In genomic region chr11:94928820-94929219, GRCm38 (mm10) we compare ENCODE assay signal across 10 mouse cellular contexts. TPM values are rescaled to one million over a fixed set of nuclear protein-coding genes. Genes with fewer than 3 reads are reported as not detected.
A peak's percentile ranks its signal among the peaks of the same experiment; 100 is the strongest.
DNase-seq lines count a peak whose midpoint lies in the region; ATAC-seq and TF ChIP-seq lines count a peak whose summit lies in the region.
"Had no signal": no experiment of that assay in that cellular context is flagged by ENCODE, and none has a peak within 500 bp of the region (broad histone marks: within the 10 kb centered on the region; RNA-seq: fewer than 3 reads in every experiment).

No protein-coding gene starts in this region.

- no peak overlapping the region for H3K9ac ChIP-seq in stomach, embryonic 15.5 days

- peak overlapping the region; percentile 95 for H3K27ac ChIP-seq in stomach, embryonic 15.5 days

- peak; percentile 62 for DNase-seq in adrenal gland, postnatal 25 days
- peak; percentile 94 for DNase-seq in forelimb bud, embryonic 11.5 days (ENCODE audit: low read depth, low spot score)
- peak; percentile 48 for DNase-seq in large intestine, adult 2 months (ENCODE audit: low read depth, low spot score)

- H3K4me2 ChIP-seq in stomach, embryonic 15.5 days, result peak overlapping the region; percentile 43

- no peaks in the 10 kb centered on the region for H3K36me3 ChIP-seq in C2C12 (ENCODE audit: control insufficient read depth, insufficient read depth)
- H3K36me3 ChIP-seq in stomach, embryonic 15.5 days, result no peaks in the 10 kb centered on the region

- no peaks in the 10 kb centered on the region for H3K79me3 ChIP-seq in C2C12 (ENCODE audit: low read depth)

- H3K27me3 ChIP-seq in C2C12 (ENCODE audit: control insufficient read depth, insufficient read depth, insufficient read length), result no peaks in the 10 kb centered on the region
- H3K27me3 ChIP-seq in stomach, embryonic 15.5 days (replicated peaks), result no peaks in the 10 kb centered on the region

- ATAC-seq in hematopoietic stem cell, adult 5-6 weeks (replicated peaks in 1 of 2; ENCODE audit: insufficient read depth in 1 of 2, low FRiP score in 2 of 2, low TSS enrichment in 1 of 2, low read depth in 1 of 2, poor library complexity in 2 of 2, severe bottlenecking in 2 of 2), result peak; percentile 70 to 76
- peak; percentile 84 for ATAC-seq in megakaryocyte-erythroid progenitor cell, adult 5-6 weeks (replicated peaks; ENCODE audit: low FRiP score, low TSS enrichment, poor library complexity, severe bottlenecking)
- ATAC-seq in stomach, embryonic 15.5 days (ENCODE audit: insufficient read depth, low FRiP score, low read depth), result peak; percentile 91
- no peak for ATAC-seq in erythroblast, adult 5-6 weeks (replicated peaks; ENCODE audit: low FRiP score, poor library complexity, severe bottlenecking)

- peak overlapping the region; percentile 14 for H3ac ChIP-seq in C2C12 (ENCODE audit: control insufficient read depth, insufficient read length, low read depth)

- peaks cover 38% of the 10 kb centered on the region for H3K4me1 ChIP-seq in stomach, embryonic 15.5 days

- H3K79me2 ChIP-seq in C2C12 (ENCODE audit: control insufficient read depth, insufficient read depth), result no peaks in the 10 kb centered on the region

- H3K9me3 ChIP-seq in stomach, embryonic 15.5 days, result no peaks in the 10 kb centered on the region
- H3K9me3 ChIP-seq: megakaryocyte, embryonic 14.5 days had no signal

- WGBS in large intestine, adult 2 months, result 3% methylated on average over 11 of the region's 13 CpGs
- WGBS in stomach, embryonic 15.5 days, result 2% methylated on average over 13 of the region's 13 CpGs

- no peak for TF ChIP-seq CTCF in C2C12 (IDR thresholded peaks at IDR 0.05; ENCODE audit: control insufficient read depth, insufficient read depth, insufficient read length)

- no peak overlapping the region for H3K4me3 ChIP-seq in C2C12 (ENCODE audit: insufficient read depth, poor library complexity, severe bottlenecking)
- H3K4me3 ChIP-seq in stomach, embryonic 15.5 days (replicated peaks), result peak overlapping the region; percentile 12; the same call in 1 of the 2 replicates
- H3K4me3 ChIP-seq: megakaryocyte, embryonic 14.5 days had no signal

TF ChIP-seq in C2C12, 6 proteins besides CTCF, POLR2A, EP300 and RAD21:
- TF ChIP-seq USF1 (IDR thresholded peaks at IDR 0.05; ENCODE audit: low read depth), result no peak
- TF ChIP-seq MAX (IDR thresholded peaks at IDR 0.05), result peak; percentile 24
- no peak for TF ChIP-seq FOSL1 (IDR thresholded peaks at IDR 0.05; ENCODE audit: insufficient read depth, low read length, poor library complexity, severe bottlenecking)
- TF ChIP-seq MYOD1 (IDR thresholded peaks at IDR 0.05; ENCODE audit: control insufficient read depth, insufficient read length, low read depth), result peak; percentile 22
- TF ChIP-seq MYOG (IDR thresholded peaks at IDR 0.05; ENCODE audit: control insufficient read depth, extremely low read depth, insufficient read length), result no peak

RNA-seq across cellular contexts. Expression of gene Col1a1, which starts 7.2 kb away (rescaled TPM):
- polyA plus RNA-seq in C2C12 (2012; fragmentation: generic; extraction: Trizol), result 2.3 TPM
- 74.0 and 116 TPM in 2 replicates for total RNA-seq in adrenal gland, postnatal 25 days (2021)
- not detected in 2 replicates for total RNA-seq in hematopoietic stem cell, adult 5-6 weeks (2017)
- 39.6 and 45.7 TPM in 2 replicates for polyA plus RNA-seq in large intestine, adult 2 months (2012; rRNA removed)
- not detected in 2 replicates for total RNA-seq in megakaryocyte-erythroid progenitor cell, adult 5-6 weeks (2014; fragmentation: Nextera tagmentation)
- total RNA-seq in megakaryocyte-erythroid progenitor cell, adult 5-6 weeks (2017), result not detected in 2 replicates
- polyA plus RNA-seq in stomach, embryonic 15.5 days (2015; fragmentation: Nextera tagmentation; extraction: Ambion mirVana), result 1,375 and 1,459 TPM in 2 replicates
- total RNA-seq in erythroblast, adult 5-6 weeks (2015; ENCODE audit: low replicate concordance), result 0.21 TPM in 1 of 2 replicates, not detected in the other
- 0.68 TPM in 1 of 2 replicates, not detected in the other for total RNA-seq in erythroblast, adult 5-6 weeks (2017; ENCODE audit: low replicate concordance)

RNA-seq across cellular contexts. Expression of gene Hils1, which starts 38.6 kb away (rescaled TPM):
- not detected for polyA plus RNA-seq in C2C12 (2012; fragmentation: generic; extraction: Trizol)
- total RNA-seq in adrenal gland, postnatal 25 days (2021), result not detected in 2 replicates
- total RNA-seq in hematopoietic stem cell, adult 5-6 weeks (2017), result not detected in 2 replicates
- polyA plus RNA-seq in large intestine, adult 2 months (2012; rRNA removed), result not detected in 2 replicates
- not detected in 2 replicates for total RNA-seq in megakaryocyte-erythroid progenitor cell, adult 5-6 weeks (2014; fragmentation: Nextera tagmentation)
- not detected in 2 replicates for total RNA-seq in megakaryocyte-erythroid progenitor cell, adult 5-6 weeks (2017)
- polyA plus RNA-seq in stomach, embryonic 15.5 days (2015; fragmentation: Nextera tagmentation; extraction: Ambion mirVana), result not detected in 2 replicates
- total RNA-seq in erythroblast, adult 5-6 weeks (2015; ENCODE audit: low replicate concordance), result not detected in 2 replicates
- total RNA-seq in erythroblast, adult 5-6 weeks (2017; ENCODE audit: low replicate concordance), result not detected in 2 replicates
- total RNA-seq: adrenal gland, adult 18-20 months had no signal

RNA-seq across cellular contexts. Expression of gene Sgca, which starts 47.3 kb away (rescaled TPM):
- polyA plus RNA-seq in C2C12 (2012; fragmentation: generic; extraction: Trizol), result 5.3 TPM
- total RNA-seq in adrenal gland, postnatal 25 days (2021), result not detected in 2 replicates
- total RNA-seq in hematopoietic stem cell, adult 5-6 weeks (2017), result not detected in 2 replicates
- 4.7 and 7.2 TPM in 2 replicates for polyA plus RNA-seq in large intestine, adult 2 months (2012; rRNA removed)
- not detected in 2 replicates for total RNA-seq in megakaryocyte-erythroid progenitor cell, adult 5-6 weeks (2014; fragmentation: Nextera tagmentation)
- not detected in 2 replicates for total RNA-seq in megakaryocyte-erythroid progenitor cell, adult 5-6 weeks (2017)
- 0.17 and 0.27 TPM in 2 replicates for polyA plus RNA-seq in stomach, embryonic 15.5 days (2015; fragmentation: Nextera tagmentation; extraction: Ambion mirVana)
- not detected in 2 replicates for total RNA-seq in erythroblast, adult 5-6 weeks (2015; ENCODE audit: low replicate concordance)
- total RNA-seq in erythroblast, adult 5-6 weeks (2017; ENCODE audit: low replicate concordance), result not detected in 2 replicates

Comparison
In these comparisons a context has a peak if more than half of its experiments do, and no peak if none do; other contexts are left out.
1. RNA of gene Col1a1, which starts 7.2 kb away (total RNA-seq): 74.0 to 116 TPM in adrenal gland, postnatal 25 days; 0.21 to 0.68 TPM in erythroblast, adult 5-6 weeks, not detected in hematopoietic stem cell, adult 5-6 weeks and not detected in megakaryocyte-erythroid progenitor cell, adult 5-6 weeks; every median in the first group is over 10 times any median in the second.
2. Peak in every context shown above with its lines, with median percentiles within 50 percentile points of each other: DNase-seq.